Mouse (Mus musculus): Measurements from ENCODE around the gene Hist1h1d. TPM values are rescaled to one million over a fixed set of nuclear protein-coding genes. Genes with fewer than 3 reads are reported as not detected.
"Not testable (repeated sequence)": the region's sequence is repeated elsewhere in the genome, so short reads cannot be mapped to it uniquely, and the experiment has no call there.

Hist1h1d gene
- polyA plus RNA-seq, 1 experiment = 0.30 TPM

GRCm38 (mm10) chr13:23586940-23587225 is 33.8 kb downstream of the Hist1h1d start:
- H3K27ac ChIP-seq (ENCODE audit: insufficient read depth, low read length) = no peak overlapping the region
- WGBS = 2% methylated on average over 1 of the region's 1 CpGs
- peaks cover 3% of the 10 kb centered on the region; the same call in 1 of the 2 replicates for H3K4me1 ChIP-seq (ENCODE audit: control insufficient read depth, insufficient read depth, insufficient read length)
- no peaks in the 10 kb centered on the region for H3K36me3 ChIP-seq (ENCODE audit: control insufficient read depth, insufficient read depth, low read length)
- no peaks in the 10 kb centered on the region for H3K27me3 ChIP-seq (ENCODE audit: control insufficient read depth, insufficient read depth, low read length)
- H3K4me3 ChIP-seq (ENCODE audit: extremely low read depth, insufficient read depth, insufficient read length) = peak overlapping the region; percentile 47; the same call in 1 of the 2 replicates
- TF ChIP-seq POLR2A (IDR thresholded peaks at IDR 0.05; ENCODE audit: low read depth, low read length) = no peak
- TF ChIP-seq CTCF (IDR thresholded peaks at IDR 0.05; ENCODE audit: extremely low read depth, insufficient read depth, insufficient read length, insufficient replicate concordance) = no peak
- no peak for DNase-seq (ENCODE audit: low read depth in 1 of 2, low spot score in 2 of 2)

- Histone ChIP-seq H3K4me3 (ENCODE audit: extremely low read depth, insufficient read depth, insufficient read length) (no peak overlapping the region), H3K36me3 (ENCODE audit: control insufficient read depth, insufficient read depth, low read length) (no peaks in the 10 kb centered on the region), H3K27ac (ENCODE audit: insufficient read depth, low read length) (no peak overlapping the region), H3K27me3 (ENCODE audit: control insufficient read depth, insufficient read depth, low read length) (no peaks in the 10 kb centered on the region), H3K4me1 (ENCODE audit: control insufficient read depth, insufficient read depth, insufficient read length) (0 out of 2 replicates have a peak, but pooled peaks cover 2% of the 10 kb centered on the region)
- whole genome bisulfite sequencing = 83% methylated on average over 7 of the region's 7 CpGs
- TF ChIP-seq CTCF (IDR thresholded peaks at IDR 0.05; ENCODE audit: extremely low read depth, insufficient read depth, insufficient read length, insufficient replicate concordance) (no peak), POLR2A (IDR thresholded peaks at IDR 0.05; ENCODE audit: low read depth, low read length) (no peak)
- no peak for DNase-seq (ENCODE audit: low read depth in 1 of 2, low spot score in 2 of 2)
Observed at GRCm38 (mm10) chr13:23591206-23591605, 38.1 kb downstream of the Hist1h1d start.

GRCm38 (mm10) chr13:23591886-23592285 is 38.8 kb downstream of the Hist1h1d start:
- not testable (repeated sequence) for H3K4me1 ChIP-seq (ENCODE audit: control insufficient read depth, insufficient read depth, insufficient read length); H3K36me3 ChIP-seq (ENCODE audit: control insufficient read depth, insufficient read depth, low read length); H3K27me3 ChIP-seq (ENCODE audit: control insufficient read depth, insufficient read depth, low read length); H3K27ac ChIP-seq (ENCODE audit: insufficient read depth, low read length); DNase-seq (ENCODE audit: low read depth in 1 of 2, low spot score in 2 of 2); H3K4me3 ChIP-seq (ENCODE audit: extremely low read depth, insufficient read depth, insufficient read length)
- 90% methylated on average over 7 of the region's 7 CpGs for WGBS

- WGBS = 66% methylated on average over 7 of the region's 7 CpGs
- Histone ChIP-seq H3K27me3 (ENCODE audit: control insufficient read depth, insufficient read depth, low read length) (no peaks in the 10 kb centered on the region), H3K4me3 (ENCODE audit: extremely low read depth, insufficient read depth, insufficient read length) (no peak overlapping the region), H3K36me3 (ENCODE audit: control insufficient read depth, insufficient read depth, low read length) (no peaks in the 10 kb centered on the region), H3K27ac (ENCODE audit: insufficient read depth, low read length) (no peak overlapping the region; the same call in 1 of the 2 replicates), H3K4me1 (ENCODE audit: control insufficient read depth, insufficient read depth, insufficient read length) (0 out of 2 replicates have a peak, but pooled peaks cover 2% of the 10 kb centered on the region)
- DNase-seq (ENCODE audit: low read depth in 1 of 2, low spot score in 2 of 2) = no peak
- TF ChIP-seq CTCF (IDR thresholded peaks at IDR 0.05; ENCODE audit: extremely low read depth, insufficient read depth, insufficient read length, insufficient replicate concordance) (no peak), POLR2A (IDR thresholded peaks at IDR 0.05; ENCODE audit: low read depth, low read length) (no peak)
Observed at GRCm38 (mm10) chr13:23592614-23593013, 39.6 kb downstream of the Hist1h1d start.

- Histone ChIP-seq H3K4me3 (ENCODE audit: extremely low read depth, insufficient read depth, insufficient read length) (no peak overlapping the region), H3K36me3 (ENCODE audit: control insufficient read depth, insufficient read depth, low read length) (no peaks in the 10 kb centered on the region), H3K27me3 (ENCODE audit: control insufficient read depth, insufficient read depth, low read length) (no peaks in the 10 kb centered on the region), H3K27ac (ENCODE audit: insufficient read depth, low read length) (no peak overlapping the region; the same call in 1 of the 2 replicates), H3K4me1 (ENCODE audit: control insufficient read depth, insufficient read depth, insufficient read length) (0 out of 2 replicates have a peak, but pooled peaks cover 2% of the 10 kb centered on the region)
- 23% methylated on average over 5 of the region's 5 CpGs for WGBS
- no peak for TF ChIP-seq CTCF (IDR thresholded peaks at IDR 0.05; ENCODE audit: extremely low read depth, insufficient read depth, insufficient read length, insufficient replicate concordance)
- TF ChIP-seq POLR2A (IDR thresholded peaks at IDR 0.05; ENCODE audit: low read depth, low read length) = no peak
- no peak for DNase-seq (ENCODE audit: low read depth in 1 of 2, low spot score in 2 of 2)
Observed at GRCm38 (mm10) chr13:23593051-23593770, 40.1 kb downstream of the Hist1h1d start.

GRCm38 (mm10) chr13:23595185-23595584 is 42.1 kb downstream of the Hist1h1d start:
- H3K36me3 ChIP-seq (ENCODE audit: control insufficient read depth, insufficient read depth, low read length) = no peaks in the 10 kb centered on the region
- 78% methylated on average over 2 of the region's 2 CpGs for WGBS
- no peak for TF ChIP-seq CTCF (IDR thresholded peaks at IDR 0.05; ENCODE audit: extremely low read depth, insufficient read depth, insufficient read length, insufficient replicate concordance)

GRCm38 (mm10) chr13:23595622-23596372 is 42.7 kb downstream of the Hist1h1d start:
- TF ChIP-seq CTCF (IDR thresholded peaks at IDR 0.05; ENCODE audit: extremely low read depth, insufficient read depth, insufficient read length, insufficient replicate concordance) (no peak), POLR2A (IDR thresholded peaks at IDR 0.05; ENCODE audit: low read depth, low read length) (no peak)
- 0 out of 2 replicates have a peak, but pooled peaks cover 2% of the 10 kb centered on the region for H3K4me1 ChIP-seq (ENCODE audit: control insufficient read depth, insufficient read depth, insufficient read length)
- 85% methylated on average over 7 of the region's 7 CpGs for WGBS
- H3K4me3 ChIP-seq (ENCODE audit: extremely low read depth, insufficient read depth, insufficient read length) = no peak overlapping the region
- no peak overlapping the region for H3K27ac ChIP-seq (ENCODE audit: insufficient read depth, low read length)
- H3K36me3 ChIP-seq (ENCODE audit: control insufficient read depth, insufficient read depth, low read length) = no peaks in the 10 kb centered on the region
- H3K27me3 ChIP-seq (ENCODE audit: control insufficient read depth, insufficient read depth, low read length) = no peaks in the 10 kb centered on the region
- DNase-seq (ENCODE audit: low read depth in 1 of 2, low spot score in 2 of 2) = no peak

More at GRCm38 (mm10) chr13:23595185-23595584, 42.1 kb downstream of the Hist1h1d start:
- 0 out of 2 replicates have a peak, but pooled peaks cover 2% of the 10 kb centered on the region for H3K4me1 ChIP-seq (ENCODE audit: control insufficient read depth, insufficient read depth, insufficient read length)
- no peak for DNase-seq (ENCODE audit: low read depth in 1 of 2, low spot score in 2 of 2)
- no peaks in the 10 kb centered on the region for H3K27me3 ChIP-seq (ENCODE audit: control insufficient read depth, insufficient read depth, low read length)
- no peak overlapping the region for H3K4me3 ChIP-seq (ENCODE audit: extremely low read depth, insufficient read depth, insufficient read length)
- H3K27ac ChIP-seq (ENCODE audit: insufficient read depth, low read length) = no peak overlapping the region

All from spleen, adult 2 months (tissue).